Mouse (Mus musculus) limb, embryonic 11.5 days (tissue): Measurements from ENCODE around the gene Smyd3. TPM values are rescaled to one million over a fixed set of nuclear protein-coding genes. Genes with fewer than 3 reads are reported as not detected.
A peak's percentile ranks its signal among the peaks of the same experiment; 100 is the strongest.

Source experiments
- ATAC-seq: fragments of 200-750 bp; cut with Nextera tagmentation; 2 replicates; pipeline ENCODE4 v1.8.0; 2017; ENCODE audit warnings: low read depth; ENCODE audit not compliant: insufficient number of reproducible peaks, low FRiP score, low TSS enrichment
- DNase-seq: peaks from one replicate; pipeline ENCODE4 v3.0.0-alpha.2; 2015; ENCODE audit warnings: low spot score
- H3K27ac ChIP-seq: fragments of 300-500 bp; sonication (generic); replicated peaks from 2 replicates; pipeline ENCODE4 v1.5.1; 2014; ENCODE audit warnings: low read depth, mild to moderate bottlenecking, low read length
- H3K27me3 ChIP-seq: fragments of 300-500 bp; sonication (generic); 2 replicates; pipeline ENCODE4 v1.6.1; 2014; ENCODE audit warnings: mild to moderate bottlenecking, low read length, mixed read lengths; ENCODE audit not compliant: control insufficient read depth, insufficient read depth
- H3K36me3 ChIP-seq: fragments of 300-500 bp; sonication (generic); 2 replicates; pipeline ENCODE4 v1.6.1; 2014; ENCODE audit warnings: mild to moderate bottlenecking, low read length, moderate library complexity, mixed read lengths; ENCODE audit not compliant: control insufficient read depth, insufficient read depth
- H3K4me1 ChIP-seq: fragments of 300-500 bp; sonication (generic); 2 replicates; pipeline ENCODE4 v1.6.1; 2014; ENCODE audit warnings: low read length, mixed read lengths; ENCODE audit not compliant: control insufficient read depth, insufficient read depth
- H3K4me2 ChIP-seq: fragments of 300-500 bp; sonication (generic); 2 replicates; pipeline ENCODE4 v1.6.1; 2014; ENCODE audit warnings: low read depth, mild to moderate bottlenecking, moderate library complexity; ENCODE audit not compliant: severe bottlenecking
- H3K4me3 ChIP-seq: fragments of 300-500 bp; sonication (generic); 2 replicates; pipeline ENCODE4 v1.5.1; 2014; ENCODE audit warnings: low read depth, low read length
- H3K9ac ChIP-seq: fragments of 300-500 bp; sonication (generic); 2 replicates; pipeline ENCODE4 v1.6.1; 2014; ENCODE audit warnings: mild to moderate bottlenecking, low read length
- H3K9me3 ChIP-seq: fragments of 300-500 bp; sonication (generic); 2 replicates; pipeline ENCODE4 v1.6.1; 2016; ENCODE audit warnings: low read length; ENCODE audit not compliant: control insufficient read depth
- WGBS: fragments of 180-500 bp; shearing (Covaris S2); extraction: QIAGEN DNeasy Blood & Tissue Kit; methylation state at CpG from one replicate; pipeline ENCODE4 v1.1.7; 2014; 5-methylcytosine and 5-hydroxymethylcytosine counted together
- polyA plus RNA-seq: library from polyadenylated mRNA; unstranded; fragments of >200 nt; fragmentation: Nextera tagmentation; extraction: Ambion mirVana; gene quantifications from 2 replicates; pipeline ENCODE4 v1.2.1, GENCODE M21; 2014

Gene Smyd3
- polyA plus RNA-seq, result 22.9 and 25.6 TPM in 2 replicates

GRCm38 (mm10) chr1:179517713-179518465 lies at the start of gene Smyd3:
Smyd3 (minus strand) TSS chr1:179518041.
- H3K27ac ChIP-seq, result no peak within 1 kb of the TSS
- peak; percentile 69 for ATAC-seq

GRCm38 (mm10) chr1:179567558-179567957 lies 49.7 kb upstream of the Smyd3 start:
- Histone ChIP-seq H3K9me3 (no peaks in the 10 kb centered on the region), H3K27me3 (no peaks in the 10 kb centered on the region), H3K4me1 (peaks cover 3% of the 10 kb centered on the region), H3K9ac (no peak overlapping the region), H3K36me3 (no peaks in the 10 kb centered on the region), H3K27ac (no peak overlapping the region), H3K4me2 (no peak overlapping the region), H3K4me3 (no peak overlapping the region)
- DNase-seq, result no peak
- ATAC-seq, result no peak
- WGBS, result 66% methylated on average over 7 of the region's 7 CpGs

More at GRCm38 (mm10) chr1:179517713-179518465, at the start of gene Smyd3:
- Histone ChIP-seq H3K4me2 (peak within 1 kb of the TSS; percentile 92), H3K4me3 (peak within 1 kb of the TSS; percentile 58), H3K9me3 (no peaks in the 10 kb centered on the region; the same call in 1 of the 2 replicates), H3K27me3 (no peaks in the 10 kb centered on the region), H3K4me1 (no peaks in the 10 kb centered on the region), H3K9ac (peak within 1 kb of the TSS; percentile 56), H3K36me3 (no peaks in the 10 kb centered on the region)
- WGBS, result 6% methylated on average over 39 of the region's 39 CpGs
- peak; percentile 89 for DNase-seq

GRCm38 (mm10) chr1:179563926-179564325 lies 46.1 kb upstream of the Smyd3 start:
- no peak overlapping the region for H3K27ac ChIP-seq
- peaks cover 3% of the 10 kb centered on the region for H3K4me1 ChIP-seq
- H3K9ac ChIP-seq, result no peak overlapping the region
- H3K9me3 ChIP-seq, result no peaks in the 10 kb centered on the region
- 84% methylated on average over 5 of the region's 5 CpGs for WGBS
- H3K4me3 ChIP-seq, result no peak overlapping the region
- no peak overlapping the region for H3K4me2 ChIP-seq
- ATAC-seq, result no peak
- no peak for DNase-seq
- no peaks in the 10 kb centered on the region for H3K27me3 ChIP-seq
- H3K36me3 ChIP-seq, result no peaks in the 10 kb centered on the region

- no peaks in the 10 kb centered on the region for H3K9me3 ChIP-seq
- H3K27me3 ChIP-seq, result no peaks in the 10 kb centered on the region
- DNase-seq, result no peak
- no peak overlapping the region for H3K27ac ChIP-seq
- ATAC-seq, result no peak
- no peak overlapping the region for H3K4me2 ChIP-seq
- H3K4me3 ChIP-seq, result no peak overlapping the region
- H3K36me3 ChIP-seq, result no peaks in the 10 kb centered on the region
- H3K4me1 ChIP-seq, result peaks cover 3% of the 10 kb centered on the region
- 84% methylated on average over 4 of the region's 4 CpGs for WGBS
- H3K9ac ChIP-seq, result no peak overlapping the region
Measured at GRCm38 (mm10) chr1:179563211-179563610, 45.4 kb upstream of the Smyd3 start.

GRCm38 (mm10) chr1:179560845-179561430 lies 43.1 kb upstream of the Smyd3 start:
- DNase-seq, result no peak
- Histone ChIP-seq H3K4me3 (no peak overlapping the region), H3K9ac (no peak overlapping the region), H3K9me3 (no peaks in the 10 kb centered on the region), H3K4me1 (no peaks in the 10 kb centered on the region), H3K27ac (no peak overlapping the region), H3K36me3 (no peaks in the 10 kb centered on the region), H3K4me2 (no peak overlapping the region), H3K27me3 (no peaks in the 10 kb centered on the region)
- whole genome bisulfite sequencing, result 88% methylated on average over 6 of the region's 6 CpGs
- no peak for ATAC-seq

GRCm38 (mm10) chr1:179559446-179560194 lies 41.8 kb upstream of the Smyd3 start:
- no peak overlapping the region for H3K27ac ChIP-seq
- no peak for ATAC-seq
- no peaks in the 10 kb centered on the region for H3K4me1 ChIP-seq
- H3K9me3 ChIP-seq, result no peaks in the 10 kb centered on the region
- DNase-seq, result no peak
- H3K4me3 ChIP-seq, result no peak overlapping the region
- 82% methylated on average over 11 of the region's 11 CpGs for WGBS
- H3K27me3 ChIP-seq, result no peaks in the 10 kb centered on the region
- H3K9ac ChIP-seq, result no peak overlapping the region
- H3K4me2 ChIP-seq, result no peak overlapping the region
- no peaks in the 10 kb centered on the region for H3K36me3 ChIP-seq

- no peak overlapping the region for H3K4me3 ChIP-seq
- 87% methylated on average over 3 of the region's 3 CpGs for WGBS
Measured at GRCm38 (mm10) chr1:179556921-179557320, 39.1 kb upstream of the Smyd3 start.

GRCm38 (mm10) chr1:179553949-179554347 lies 36.1 kb upstream of the Smyd3 start:
- no peak for ATAC-seq
- no peak overlapping the region for H3K4me2 ChIP-seq
- H3K27me3 ChIP-seq, result no peaks in the 10 kb centered on the region
- DNase-seq, result no peak
- H3K4me1 ChIP-seq, result no peaks in the 10 kb centered on the region
- H3K27ac ChIP-seq, result no peak overlapping the region
- no peaks in the 10 kb centered on the region for H3K36me3 ChIP-seq
- H3K9me3 ChIP-seq, result no peaks in the 10 kb centered on the region
- WGBS, result 85% methylated on average over 4 of the region's 4 CpGs
- no peak overlapping the region for H3K9ac ChIP-seq
- H3K4me3 ChIP-seq, result no peak overlapping the region

More at GRCm38 (mm10) chr1:179556921-179557320, 39.1 kb upstream of the Smyd3 start:
- Histone ChIP-seq H3K36me3 (no peaks in the 10 kb centered on the region), H3K4me1 (no peaks in the 10 kb centered on the region), H3K9me3 (no peaks in the 10 kb centered on the region), H3K9ac (no peak overlapping the region), H3K27ac (no peak overlapping the region), H3K27me3 (no peaks in the 10 kb centered on the region), H3K4me2 (no peak overlapping the region)
- DNase-seq (no peak), ATAC-seq (no peak)
